Mouse (Mus musculus): ENCODE data around the gene Scn1b.

Gene Scn1b

GRCm38 (mm10) chr7:31086175-31086755 lies 40.5 kb downstream of the Scn1b start:
- no peak for DNase-seq (ENCODE audit: low read depth, low spot score)

GRCm38 (mm10) chr7:31085171-31085570 lies 41.6 kb downstream of the Scn1b start:
- DNase-seq (ENCODE audit: low read depth, low spot score), result no peak

GRCm38 (mm10) chr7:31084140-31084539 lies 42.7 kb downstream of the Scn1b start:
- no peak for DNase-seq (ENCODE audit: low read depth, low spot score)

GRCm38 (mm10) chr7:31082831-31083588 lies 43.8 kb downstream of the Scn1b start:
- no peak for DNase-seq (ENCODE audit: low read depth, low spot score)

GRCm38 (mm10) chr7:31082106-31082505 lies 44.7 kb downstream of the Scn1b start:
- no peak for DNase-seq (ENCODE audit: low read depth, low spot score)

DNA sequence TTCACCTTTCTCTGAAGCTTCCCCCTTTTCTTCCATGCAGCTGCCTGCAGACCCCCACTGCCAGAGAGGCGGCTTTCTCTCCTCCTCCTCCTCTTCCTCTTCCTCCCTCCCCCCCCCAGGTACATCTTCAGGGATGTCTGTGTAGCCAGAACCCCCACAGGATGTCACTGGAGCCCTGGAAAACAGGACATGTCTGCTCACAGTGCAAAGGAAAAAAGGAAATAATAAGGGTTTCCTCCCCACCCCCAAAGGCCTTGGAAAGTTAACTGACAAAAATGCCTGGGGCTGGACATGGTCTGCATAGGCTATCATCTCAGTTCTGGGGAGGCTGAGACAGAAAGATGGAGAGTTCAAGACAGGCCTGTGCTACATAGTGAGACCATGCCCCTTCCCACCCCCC lies 45.7 kb downstream of the Scn1b start:
- no peak for DNase-seq (ENCODE audit: low read depth, low spot score)

GRCm38 (mm10) chr7:31080611-31081010 lies 46.2 kb downstream of the Scn1b start:
- no peak for DNase-seq (ENCODE audit: low read depth, low spot score)

DNA sequence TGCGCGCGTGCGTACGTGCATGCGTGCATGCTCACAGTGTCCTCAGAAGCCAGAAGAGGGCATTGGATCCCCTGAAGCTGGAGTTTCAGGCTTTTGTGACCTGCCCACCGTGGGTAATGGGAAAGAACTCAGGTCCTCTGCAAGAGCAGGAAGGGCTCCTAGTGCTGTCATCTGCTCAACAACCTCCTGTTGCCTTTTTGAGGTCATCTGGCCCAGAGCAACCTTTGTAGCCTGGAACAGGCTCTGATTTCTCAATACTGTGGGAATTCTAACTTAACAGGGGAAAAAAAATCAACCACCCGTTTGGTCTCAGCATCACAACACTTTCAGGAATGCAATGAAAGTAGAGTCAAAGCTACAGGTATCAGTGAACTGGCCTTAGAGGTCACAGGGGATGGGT lies 47.1 kb downstream of the Scn1b start:
- DNase-seq (ENCODE audit: low read depth, low spot score), result no peak

- DNase-seq (ENCODE audit: low read depth, low spot score), result peak; percentile 54
Measured at GRCm38 (mm10) chr7:31077885-31078445, 48.8 kb downstream of the Scn1b start.

DNA sequence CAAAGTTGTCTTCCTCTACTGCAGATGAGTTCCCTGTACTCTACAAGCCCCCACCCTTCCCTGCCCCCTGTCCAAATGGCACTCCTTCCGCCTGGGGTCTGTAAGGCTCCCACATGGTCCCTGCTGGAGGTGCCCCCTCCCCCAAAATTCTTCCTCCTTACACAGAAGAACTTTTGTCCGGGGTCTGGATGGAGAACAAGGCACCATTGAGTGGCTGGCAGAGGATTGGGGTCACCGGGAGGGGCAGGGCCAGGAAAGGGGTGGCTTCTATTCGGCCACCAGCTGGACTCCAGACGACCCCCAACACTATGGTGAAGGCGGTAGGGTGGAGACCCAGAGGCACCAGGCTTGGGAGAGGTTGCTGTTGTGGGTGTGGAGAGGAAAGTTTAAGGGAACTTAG lies 49.3 kb downstream of the Scn1b start:
- no peak for DNase-seq (ENCODE audit: low read depth, low spot score)

DNA sequence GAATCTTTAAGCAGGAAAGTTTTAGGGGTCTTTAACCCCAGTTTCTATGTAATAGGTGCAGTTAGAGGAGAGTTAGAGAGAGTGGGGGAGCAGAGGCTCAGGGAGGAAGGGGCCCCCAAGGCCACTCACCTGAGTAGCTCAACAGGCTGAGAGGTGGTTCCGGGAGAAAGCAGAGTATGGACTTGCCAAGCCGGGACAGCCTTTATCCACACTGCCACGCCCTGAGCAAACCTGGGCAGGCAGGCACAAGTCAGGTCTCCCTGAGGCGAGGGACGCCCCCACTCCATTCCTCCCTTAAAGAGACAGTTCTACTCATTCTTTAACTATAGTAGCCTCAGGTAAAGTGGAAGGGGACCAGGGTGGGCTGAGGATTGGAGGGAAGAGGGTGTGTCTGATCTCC lies 50.3 kb downstream of the Scn1b start, which contains the start of gene Fxyd3:
Gene Fxyd3 (minus strand): TSS at position 213 of the 400 bp plus-strand sequence.
- DNase-seq (ENCODE audit: low read depth, low spot score), result no peak

- DNase-seq (ENCODE audit: low read depth, low spot score), result no peak
Measured at GRCm38 (mm10) chr7:31074713-31075069, 52.1 kb downstream of the Scn1b start.

DNA sequence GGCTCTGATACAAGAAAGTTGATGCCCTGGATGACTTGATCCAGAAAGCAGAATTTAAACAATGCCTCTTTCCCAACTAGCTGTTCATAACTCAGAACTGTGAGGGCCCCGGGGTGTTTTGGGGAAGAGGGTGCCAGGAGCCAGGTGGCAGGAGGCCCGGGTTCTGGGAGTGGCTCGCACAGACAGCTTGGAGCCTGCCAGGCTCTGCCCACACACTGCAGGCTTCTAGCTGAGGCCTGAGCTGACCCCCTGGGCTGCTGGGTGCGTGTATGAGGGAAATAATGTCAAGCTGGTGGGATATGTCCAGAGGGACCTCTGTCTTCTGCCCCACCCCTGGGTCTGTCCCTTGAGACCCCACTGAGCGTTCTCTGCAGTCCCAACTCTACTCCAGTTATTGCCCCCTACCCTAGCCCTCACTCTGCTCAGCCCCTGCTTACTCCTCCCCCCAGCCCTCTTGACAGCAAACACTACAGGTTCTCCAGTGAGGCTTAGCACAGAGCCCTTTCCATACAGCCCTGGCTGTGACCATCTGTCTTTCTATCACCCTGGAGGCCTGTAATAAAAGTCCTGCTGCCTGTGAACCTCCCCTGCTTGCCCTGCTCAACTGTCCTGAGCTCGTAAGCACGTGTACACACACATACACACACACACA lies 52.6 kb downstream of the Scn1b start:
- no peak for DNase-seq (ENCODE audit: low read depth, low spot score)

DNA sequence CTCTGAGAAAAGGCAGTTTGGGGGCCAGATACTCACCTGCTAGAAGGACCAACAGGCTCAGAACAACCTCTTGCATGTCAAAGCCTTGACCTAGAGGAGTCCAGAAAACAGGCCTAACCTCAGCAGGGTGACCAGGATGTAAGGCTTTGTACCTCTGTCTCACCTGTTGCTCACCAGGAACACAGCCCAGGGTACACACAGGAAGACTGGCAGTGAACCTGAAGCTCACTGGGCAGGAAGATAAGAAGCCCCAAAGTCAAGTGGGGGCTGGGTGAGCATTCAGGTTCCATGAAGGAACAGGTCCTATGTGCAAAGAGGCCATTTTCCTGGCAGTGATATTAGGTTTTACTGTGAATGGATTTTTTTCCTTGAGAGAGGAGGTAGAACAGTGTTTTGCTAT lies 53.3 kb downstream of the Scn1b start:
- DNase-seq (ENCODE audit: low read depth, low spot score), result no peak

GRCm38 (mm10) chr7:31072326-31072725 lies 54.5 kb downstream of the Scn1b start:
- DNase-seq (ENCODE audit: low read depth, low spot score), result no peak

DNA sequence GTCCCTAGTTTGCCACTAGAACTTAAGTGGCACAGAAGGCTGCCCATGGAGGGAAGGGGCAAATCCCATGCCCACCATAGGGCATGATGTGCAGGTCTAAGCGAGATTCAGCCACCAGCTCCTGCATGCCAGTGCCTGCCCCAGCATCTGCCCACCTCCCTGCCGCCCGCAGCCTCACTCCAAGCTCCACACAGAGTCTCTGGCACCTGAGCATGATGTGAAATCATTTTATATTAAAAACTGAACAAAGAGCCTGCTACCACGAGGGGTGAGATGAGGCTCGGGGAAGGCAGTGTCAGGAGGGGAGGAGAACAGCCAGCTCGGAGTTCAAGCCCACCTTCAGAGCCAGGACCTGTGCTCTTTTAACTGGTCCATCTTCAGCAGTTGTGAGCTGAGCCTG lies 56.5 kb downstream of the Scn1b start:
- DNase-seq (ENCODE audit: low read depth, low spot score), result no peak

- DNase-seq (ENCODE audit: low read depth, low spot score), result no peak
Measured at GRCm38 (mm10) chr7:31069491-31069890, 57.3 kb downstream of the Scn1b start.

- DNase-seq (ENCODE audit: low read depth, low spot score), result no peak
Measured at GRCm38 (mm10) chr7:31067836-31068235, 59.0 kb downstream of the Scn1b start.

All from A20 (cell line).